Mouse (Mus musculus): ENCODE results near the gene Olfr266. TPM values are rescaled to one million over a fixed set of nuclear protein-coding genes. Genes with fewer than 3 reads are reported as not detected.

Gene Olfr266
- polyA plus RNA-seq (2015; fragmentation: Nextera tagmentation; extraction: Ambion mirVana): not detected in 2 replicates

DNA sequence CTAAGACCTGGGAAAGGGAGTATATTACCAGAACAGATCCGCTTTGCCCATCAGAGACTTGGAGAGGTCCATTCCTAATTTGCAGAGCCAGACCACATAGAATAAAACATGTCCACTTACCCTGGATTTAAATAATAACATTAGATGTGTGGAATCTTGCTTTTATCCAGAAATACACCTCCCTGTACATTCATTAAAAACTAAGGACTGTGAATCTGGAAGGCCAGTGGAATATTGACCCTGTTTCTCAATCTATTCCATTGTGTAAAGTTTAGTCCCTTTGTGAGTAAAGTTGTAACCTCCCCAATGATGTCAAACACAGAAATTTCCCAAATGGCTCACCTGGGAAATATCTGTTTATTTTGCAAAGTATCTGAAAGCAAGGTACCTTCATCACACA, at the start of gene Olfr266:
Gene Olfr266, minus strand, starts transcription at position 101 of the 400 bp plus-strand sequence.
- no peak within 1 kb of the TSS for H3K4me2 ChIP-seq (ENCODE audit: low read depth, low read length)
- H3K4me3 ChIP-seq (ENCODE audit: low read length): no peak within 1 kb of the TSS
- 76% methylated on average over 1 of the region's 1 CpGs for WGBS
- no peak within 1 kb of the TSS for H3K9ac ChIP-seq (ENCODE audit: low read length)
- no peaks in the 10 kb centered on the region for H3K4me1 ChIP-seq (replicated peaks; ENCODE audit: control insufficient read depth, insufficient read depth, low read length)
- ATAC-seq (ENCODE audit: low read depth): no peak
- H3K27me3 ChIP-seq (ENCODE audit: control insufficient read depth, insufficient read depth, low read depth, low read length): no peaks in the 10 kb centered on the region
- H3K36me3 ChIP-seq (ENCODE audit: control insufficient read depth, insufficient read depth, low read length): no peaks in the 10 kb centered on the region
- H3K27ac ChIP-seq (ENCODE audit: low read length): no peak within 1 kb of the TSS
- no peaks in the 10 kb centered on the region for H3K9me3 ChIP-seq (ENCODE audit: control insufficient read depth, low read length)

- no peak overlapping the region for H3K4me3 ChIP-seq (ENCODE audit: low read length)
- no peaks in the 10 kb centered on the region for H3K36me3 ChIP-seq (ENCODE audit: control insufficient read depth, insufficient read depth, low read length)
- H3K4me1 ChIP-seq (replicated peaks; ENCODE audit: control insufficient read depth, insufficient read depth, low read length): no peaks in the 10 kb centered on the region
- H3K27me3 ChIP-seq (ENCODE audit: control insufficient read depth, insufficient read depth, low read depth, low read length): no peaks in the 10 kb centered on the region
- ATAC-seq (ENCODE audit: low read depth): no peak
- H3K4me2 ChIP-seq (ENCODE audit: low read depth, low read length): no peak overlapping the region
- H3K9me3 ChIP-seq (ENCODE audit: control insufficient read depth, low read length): no peaks in the 10 kb centered on the region
- 78% methylated on average over 1 of the region's 1 CpGs for WGBS
- H3K27ac ChIP-seq (ENCODE audit: low read length): no peak overlapping the region
- no peak overlapping the region for H3K9ac ChIP-seq (ENCODE audit: low read length)
Measured at GRCm38 (mm10) chr3:106875626-106876025, 49.5 kb upstream of the Olfr266 start.

DNA sequence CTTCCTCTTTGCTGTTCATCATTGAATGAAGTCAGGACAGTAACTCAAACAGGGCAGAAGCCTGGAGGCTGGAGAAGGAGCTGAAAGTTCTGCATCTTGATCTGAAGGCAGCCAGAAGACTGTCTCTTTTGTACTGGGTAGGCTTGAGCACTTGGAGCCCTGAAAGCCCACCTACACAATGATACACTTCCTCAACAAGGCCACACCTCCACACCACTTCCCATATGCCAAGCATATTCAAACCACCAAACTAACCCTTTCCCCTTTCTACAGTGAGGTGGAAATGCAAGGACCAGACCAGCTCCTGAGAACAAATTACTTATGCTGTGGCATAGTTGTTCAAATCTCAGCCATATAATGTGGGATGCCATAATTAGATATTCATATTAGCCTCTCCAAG, 46.8 kb upstream of the Olfr266 start:
- Histone ChIP-seq H3K4me1 (replicated peaks; ENCODE audit: control insufficient read depth, insufficient read depth, low read length) (no peaks in the 10 kb centered on the region), H3K27me3 (ENCODE audit: control insufficient read depth, insufficient read depth, low read depth, low read length) (no peaks in the 10 kb centered on the region), H3K9ac (ENCODE audit: low read length) (no peak overlapping the region), H3K36me3 (ENCODE audit: control insufficient read depth, insufficient read depth, low read length) (no peaks in the 10 kb centered on the region), H3K27ac (ENCODE audit: low read length) (no peak overlapping the region), H3K4me2 (ENCODE audit: low read depth, low read length) (no peak overlapping the region), H3K4me3 (ENCODE audit: low read length) (no peak overlapping the region), H3K9me3 (ENCODE audit: control insufficient read depth, low read length) (no peaks in the 10 kb centered on the region)
- ATAC-seq (ENCODE audit: low read depth): no peak

DNA sequence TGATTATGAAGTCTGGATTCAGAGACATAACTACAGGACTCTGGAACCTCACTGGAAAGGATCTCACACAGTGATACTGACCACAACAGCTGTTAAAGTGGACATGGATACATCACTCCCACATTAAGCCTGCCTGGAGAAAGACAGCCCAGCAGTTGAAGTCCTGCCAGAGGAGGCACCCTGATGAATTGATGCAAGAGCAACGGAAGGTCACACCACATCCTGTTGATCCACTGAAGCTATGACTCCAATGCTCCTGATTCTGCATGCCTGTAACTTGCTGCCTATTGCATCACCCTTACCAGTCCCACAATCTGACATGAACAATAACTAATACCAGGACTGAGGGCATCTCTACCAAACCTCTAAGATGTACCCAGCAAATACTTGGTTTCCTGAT, 6.0 kb upstream of the Olfr266 start:
- no peak overlapping the region for H3K4me2 ChIP-seq (ENCODE audit: low read depth, low read length)
- H3K9me3 ChIP-seq (ENCODE audit: control insufficient read depth, low read length): no peaks in the 10 kb centered on the region
- no peaks in the 10 kb centered on the region for H3K4me1 ChIP-seq (replicated peaks; ENCODE audit: control insufficient read depth, insufficient read depth, low read length)
- no peak for ATAC-seq (ENCODE audit: low read depth)
- H3K9ac ChIP-seq (ENCODE audit: low read length): no peak overlapping the region
- no peak overlapping the region for H3K4me3 ChIP-seq (ENCODE audit: low read length)
- H3K27ac ChIP-seq (ENCODE audit: low read length): no peak overlapping the region
- WGBS: 61% methylated on average over 1 of the region's 1 CpGs
- H3K27me3 ChIP-seq (ENCODE audit: control insufficient read depth, insufficient read depth, low read depth, low read length): no peaks in the 10 kb centered on the region
- no peaks in the 10 kb centered on the region for H3K36me3 ChIP-seq (ENCODE audit: control insufficient read depth, insufficient read depth, low read length)

DNA sequence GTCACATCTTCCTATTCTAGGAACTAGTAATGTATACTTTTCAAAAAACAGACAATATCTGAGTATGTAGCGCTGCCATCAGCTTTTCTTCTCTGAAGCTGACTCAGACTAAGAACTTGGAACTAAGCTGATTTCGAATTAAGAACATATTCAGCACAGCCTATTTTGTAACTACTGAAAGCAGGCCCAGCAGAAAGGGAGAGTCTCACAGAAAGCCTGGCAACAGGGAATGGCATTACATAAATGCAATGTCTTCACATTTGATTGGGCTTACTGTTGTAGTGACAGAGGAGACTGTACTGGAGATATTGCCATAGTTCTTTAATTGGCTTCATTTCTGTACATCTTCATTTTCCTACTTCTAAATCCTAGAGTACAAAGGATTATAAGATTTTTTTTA, 8.4 kb downstream of the Olfr266 start:
- Histone ChIP-seq H3K9me3 (ENCODE audit: control insufficient read depth, low read length) (no peaks in the 10 kb centered on the region), H3K27me3 (ENCODE audit: control insufficient read depth, insufficient read depth, low read depth, low read length) (no peaks in the 10 kb centered on the region), H3K4me3 (ENCODE audit: low read length) (no peak overlapping the region), H3K36me3 (ENCODE audit: control insufficient read depth, insufficient read depth, low read length) (no peaks in the 10 kb centered on the region), H3K9ac (ENCODE audit: low read length) (no peak overlapping the region), H3K4me2 (ENCODE audit: low read depth, low read length) (no peak overlapping the region), H3K27ac (ENCODE audit: low read length) (no peak overlapping the region), H3K4me1 (replicated peaks; ENCODE audit: control insufficient read depth, insufficient read depth, low read length) (no peaks in the 10 kb centered on the region)
- 74% methylated on average over 2 of the region's 2 CpGs for WGBS
- no peak for ATAC-seq (ENCODE audit: low read depth)

GRCm38 (mm10) chr3:106808972-106809695, 17.0 kb downstream of the Olfr266 start:
- no peaks in the 10 kb centered on the region for H3K27me3 ChIP-seq (ENCODE audit: control insufficient read depth, insufficient read depth, low read depth, low read length)
- H3K9ac ChIP-seq (ENCODE audit: low read length): no peak overlapping the region
- H3K36me3 ChIP-seq (ENCODE audit: control insufficient read depth, insufficient read depth, low read length): no peaks in the 10 kb centered on the region
- H3K4me2 ChIP-seq (ENCODE audit: low read depth, low read length): no peak overlapping the region
- H3K4me1 ChIP-seq (replicated peaks; ENCODE audit: control insufficient read depth, insufficient read depth, low read length): no peaks in the 10 kb centered on the region
- H3K27ac ChIP-seq (ENCODE audit: low read length): no peak overlapping the region
- no peaks in the 10 kb centered on the region for H3K9me3 ChIP-seq (ENCODE audit: control insufficient read depth, low read length)
- H3K4me3 ChIP-seq (ENCODE audit: low read length): no peak overlapping the region
- 55% methylated on average over 2 of the region's 2 CpGs for WGBS
- ATAC-seq (ENCODE audit: low read depth): no peak

DNA sequence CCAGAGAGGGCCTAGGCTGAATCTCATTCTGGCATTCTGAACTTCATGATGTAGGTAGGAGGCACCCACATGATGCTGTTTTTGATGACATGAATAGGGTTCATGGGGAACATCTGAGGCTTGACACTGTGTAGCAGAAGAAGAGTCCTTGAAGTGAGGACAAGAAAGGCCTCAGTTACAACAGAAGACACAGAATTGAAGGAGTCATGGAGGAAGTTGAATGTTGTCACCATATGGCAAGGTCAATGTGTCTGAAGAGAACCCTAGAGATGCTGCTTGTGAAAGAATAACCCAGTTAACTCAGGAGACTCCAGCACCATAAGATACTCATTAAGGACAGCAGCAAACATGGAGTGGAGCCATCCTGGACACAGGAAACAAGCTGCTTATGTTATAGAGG, 28.0 kb downstream of the Olfr266 start:
- no peaks in the 10 kb centered on the region for H3K36me3 ChIP-seq (ENCODE audit: control insufficient read depth, insufficient read depth, low read length)
- no peak overlapping the region for H3K9ac ChIP-seq (ENCODE audit: low read length)
- no peak overlapping the region for H3K27ac ChIP-seq (ENCODE audit: low read length)
- H3K4me1 ChIP-seq (replicated peaks; ENCODE audit: control insufficient read depth, insufficient read depth, low read length): no peaks in the 10 kb centered on the region
- H3K27me3 ChIP-seq (ENCODE audit: control insufficient read depth, insufficient read depth, low read depth, low read length): no peaks in the 10 kb centered on the region
- no peak for ATAC-seq (ENCODE audit: low read depth)
- H3K9me3 ChIP-seq (ENCODE audit: control insufficient read depth, low read length): no peaks in the 10 kb centered on the region; the same call in 1 of the 2 replicates
- no peak overlapping the region for H3K4me3 ChIP-seq (ENCODE audit: low read length)
- H3K4me2 ChIP-seq (ENCODE audit: low read depth, low read length): no peak overlapping the region

DNA sequence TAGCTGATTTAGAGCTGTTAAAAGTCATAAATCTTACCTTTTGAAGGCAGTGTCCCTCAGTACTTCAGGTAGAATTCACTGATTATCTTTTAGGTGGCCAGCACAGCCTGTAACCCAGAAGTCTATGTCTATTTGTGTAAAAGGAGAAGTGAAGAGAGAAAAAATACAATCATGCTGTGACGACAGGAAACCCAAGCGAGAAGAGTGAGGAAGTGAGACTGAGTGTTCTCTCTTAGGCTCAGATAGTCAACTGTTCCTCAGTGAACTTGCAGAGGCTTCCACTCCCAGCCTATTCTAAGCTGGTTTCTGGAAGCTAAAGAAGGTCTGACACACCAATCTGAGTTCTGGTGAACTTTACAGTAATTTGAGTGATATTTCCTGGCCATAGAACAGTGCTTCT, 36.2 kb downstream of the Olfr266 start, which contains the start of gene Cd53:
Gene Cd53, minus strand, starts transcription at position 220 of the 400 bp plus-strand sequence.
- Histone ChIP-seq H3K4me2 (ENCODE audit: low read depth, low read length) (no peak within 1 kb of the TSS), H3K9ac (ENCODE audit: low read length) (no peak within 1 kb of the TSS), H3K4me1 (replicated peaks; ENCODE audit: control insufficient read depth, insufficient read depth, low read length) (no peaks in the 10 kb centered on the region), H3K9me3 (ENCODE audit: control insufficient read depth, low read length) (no peaks in the 10 kb centered on the region), H3K4me3 (ENCODE audit: low read length) (no peak within 1 kb of the TSS), H3K27me3 (ENCODE audit: control insufficient read depth, insufficient read depth, low read depth, low read length) (no peaks in the 10 kb centered on the region), H3K27ac (ENCODE audit: low read length) (no peak within 1 kb of the TSS), H3K36me3 (ENCODE audit: control insufficient read depth, insufficient read depth, low read length) (no peaks in the 10 kb centered on the region)
- ATAC-seq (ENCODE audit: low read depth): no peak
- WGBS: 64% methylated on average over 2 of the region's 2 CpGs

- H3K27ac ChIP-seq (ENCODE audit: low read length): no peak overlapping the region
- ATAC-seq (ENCODE audit: low read depth): no peak
- no peaks in the 10 kb centered on the region for H3K9me3 ChIP-seq (ENCODE audit: control insufficient read depth, low read length)
- 52% methylated on average over 2 of the region's 2 CpGs for WGBS
- no peaks in the 10 kb centered on the region for H3K36me3 ChIP-seq (ENCODE audit: control insufficient read depth, insufficient read depth, low read length)
- no peaks in the 10 kb centered on the region for H3K4me1 ChIP-seq (replicated peaks; ENCODE audit: control insufficient read depth, insufficient read depth, low read length)
- no peaks in the 10 kb centered on the region for H3K27me3 ChIP-seq (ENCODE audit: control insufficient read depth, insufficient read depth, low read depth, low read length)
- no peak overlapping the region for H3K9ac ChIP-seq (ENCODE audit: low read length)
- no peak overlapping the region for H3K4me2 ChIP-seq (ENCODE audit: low read depth, low read length)
- no peak overlapping the region for H3K4me3 ChIP-seq (ENCODE audit: low read length)
Measured at GRCm38 (mm10) chr3:106788440-106788887, 37.6 kb downstream of the Olfr266 start.

DNA sequence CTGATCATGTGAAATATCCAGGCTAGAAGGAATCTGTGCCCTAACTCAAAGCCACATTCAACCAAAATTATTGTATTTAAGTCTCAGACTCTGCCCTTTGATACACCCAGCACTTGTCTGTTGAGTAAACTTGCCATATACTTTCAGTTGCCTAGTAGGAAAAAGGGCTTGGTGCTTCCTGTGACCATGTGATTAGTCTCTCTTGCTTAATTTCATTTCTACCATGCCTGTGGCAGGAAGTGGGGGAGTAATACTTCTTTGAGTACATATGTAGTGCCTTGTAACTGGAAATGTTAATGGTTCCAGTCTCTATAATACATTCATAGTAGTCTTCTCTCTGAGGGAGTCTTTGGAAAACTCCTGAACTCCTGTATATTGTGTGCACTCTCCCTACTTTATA, 38.1 kb downstream of the Olfr266 start:
- no peaks in the 10 kb centered on the region for H3K9me3 ChIP-seq (ENCODE audit: control insufficient read depth, low read length)
- H3K9ac ChIP-seq (ENCODE audit: low read length): no peak overlapping the region
- H3K4me3 ChIP-seq (ENCODE audit: low read length): no peak overlapping the region
- no peaks in the 10 kb centered on the region for H3K27me3 ChIP-seq (ENCODE audit: control insufficient read depth, insufficient read depth, low read depth, low read length)
- no peak overlapping the region for H3K4me2 ChIP-seq (ENCODE audit: low read depth, low read length)
- H3K4me1 ChIP-seq (replicated peaks; ENCODE audit: control insufficient read depth, insufficient read depth, low read length): no peaks in the 10 kb centered on the region
- no peak for ATAC-seq (ENCODE audit: low read depth)
- no peak overlapping the region for H3K27ac ChIP-seq (ENCODE audit: low read length)
- H3K36me3 ChIP-seq (ENCODE audit: control insufficient read depth, insufficient read depth, low read length): no peaks in the 10 kb centered on the region

Data from lung, embryonic 16.5 days (tissue).